Comparison of ENCODE assay signal across 12 mouse cellular contexts in the genomic region with DNA sequence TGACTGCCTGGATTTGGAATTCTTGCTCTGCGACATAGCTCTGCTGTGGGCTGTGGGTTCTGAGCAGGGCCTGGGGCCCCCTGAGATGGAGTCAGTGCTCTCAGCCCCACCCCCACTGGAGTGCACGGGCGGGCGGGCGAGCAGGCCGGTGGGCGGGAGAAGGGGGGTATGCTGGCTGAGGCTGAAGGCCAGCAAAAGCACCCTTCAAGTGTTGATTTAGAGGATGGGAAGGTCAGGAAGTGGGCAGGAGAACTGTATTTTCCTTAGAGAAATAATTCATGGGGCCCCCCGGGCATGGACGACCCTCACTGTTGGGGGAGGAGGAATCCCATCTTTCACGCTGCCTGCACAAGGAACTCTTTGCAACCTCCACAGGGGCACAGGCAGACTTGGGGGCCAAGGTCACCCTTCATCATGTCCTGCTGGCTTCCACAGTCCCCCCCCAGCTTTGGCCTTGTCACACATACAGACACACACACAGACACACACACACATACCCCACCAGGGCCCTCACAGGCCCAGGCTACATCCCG. TPM values are rescaled to one million over a fixed set of nuclear protein-coding genes. Genes with fewer than 3 reads are reported as not detected.
DNase-seq lines count a peak whose midpoint lies in the region; ATAC-seq and TF ChIP-seq lines count a peak whose summit lies in the region.
"Had no signal": no experiment of that assay in that cellular context is flagged by ENCODE, and none has a peak within 500 bp of the region (broad histone marks: within the 10 kb centered on the region; RNA-seq: fewer than 3 reads in every experiment).

No protein-coding gene starts in this region.

- peaks cover 85% of the 10 kb centered on the region for H3K4me1 ChIP-seq in heart, embryonic 10.5 days
- H3K4me1 ChIP-seq in lung, embryonic 16.5 days (replicated peaks; ENCODE audit: control insufficient read depth, insufficient read depth, low read length), result peaks cover 36% of the 10 kb centered on the region
- peaks cover 53% of the 10 kb centered on the region for H3K4me1 ChIP-seq in liver, embryonic 11.5 days (replicated peaks; ENCODE audit: control insufficient read depth, insufficient read depth, low read length)
- peaks cover 7% of the 10 kb centered on the region; the same call in 1 of the 2 replicates for H3K4me1 ChIP-seq in stomach, postnatal 0 days (replicated peaks; ENCODE audit: control insufficient read depth, insufficient read depth)

- intact Hi-C loops in heart, postnatal 36 days (cut with DNase I), result no loop called here

- peak overlapping the region; percentile 94 for H3K27ac ChIP-seq in heart, embryonic 10.5 days
- H3K27ac ChIP-seq in lung, embryonic 16.5 days (ENCODE audit: low read length), result peak overlapping the region; percentile 11; the same call in 1 of the 2 replicates
- H3K27ac ChIP-seq in liver, embryonic 11.5 days (ENCODE audit: low read depth, low read length), result peak overlapping the region; percentile 60
- H3K27ac ChIP-seq in stomach, postnatal 0 days (replicated peaks), result peak overlapping the region; percentile 35; the same call in 1 of the 2 replicates
- H3K27ac ChIP-seq: heart, adult 2 months had no signal

- H3K9ac ChIP-seq in lung, embryonic 16.5 days (ENCODE audit: low read length), result peak overlapping the region; percentile 16; the same call in 1 of the 2 replicates
- no peak overlapping the region for H3K9ac ChIP-seq in liver, embryonic 11.5 days (ENCODE audit: low read depth, low read length)
- no peak overlapping the region for H3K9ac ChIP-seq in stomach, postnatal 0 days (ENCODE audit: low read length)

- H3K4me3 ChIP-seq in heart, embryonic 10.5 days, result peak overlapping the region; percentile 33
- H3K4me3 ChIP-seq in lung, embryonic 16.5 days (ENCODE audit: low read length), result no peak overlapping the region
- no peak overlapping the region for H3K4me3 ChIP-seq in liver, embryonic 11.5 days (ENCODE audit: low read depth, low read length)
- no peak overlapping the region for H3K4me3 ChIP-seq in stomach, postnatal 0 days (ENCODE audit: low read depth, low read length)
- H3K4me3 ChIP-seq: heart, adult 2 months had no signal

- H3K36me3 ChIP-seq in heart, embryonic 10.5 days, result peaks cover 4% of the 10 kb centered on the region; the same call in 1 of the 2 replicates
- H3K36me3 ChIP-seq in lung, embryonic 16.5 days (ENCODE audit: control insufficient read depth, insufficient read depth, low read length), result peaks cover 3% of the 10 kb centered on the region; the same call in 1 of the 2 replicates
- H3K36me3 ChIP-seq in liver, embryonic 11.5 days (ENCODE audit: control insufficient read depth, insufficient read depth, low read length), result no peaks in the 10 kb centered on the region; the same call in 1 of the 2 replicates
- H3K36me3 ChIP-seq in stomach, postnatal 0 days (ENCODE audit: control insufficient read depth, insufficient read depth, low read length), result no peaks in the 10 kb centered on the region

- no peak for TF ChIP-seq EP300 in stomach, postnatal 0 days (optimal IDR thresholded peaks at IDR 0.05)

- no peak for TF ChIP-seq CTCF in stomach, postnatal 0 days (IDR thresholded peaks at IDR 0.05; ENCODE audit: low read depth)

- 8% methylated on average over 11 of the region's 11 CpGs for WGBS in heart, embryonic 10.5 days
- WGBS in lung, embryonic 16.5 days, result 11% methylated on average over 11 of the region's 11 CpGs
- WGBS in liver, embryonic 11.5 days, result 37% methylated on average over 11 of the region's 11 CpGs
- 33% methylated on average over 11 of the region's 11 CpGs for WGBS in stomach, postnatal 0 days

- no peaks in the 10 kb centered on the region for H3K9me3 ChIP-seq in heart, embryonic 10.5 days
- no peaks in the 10 kb centered on the region for H3K9me3 ChIP-seq in lung, embryonic 16.5 days (ENCODE audit: control insufficient read depth, low read length)
- no peaks in the 10 kb centered on the region for H3K9me3 ChIP-seq in liver, embryonic 11.5 days (ENCODE audit: control insufficient read depth, low read length)
- H3K9me3 ChIP-seq in stomach, postnatal 0 days (ENCODE audit: control insufficient read depth, low read length), result no peaks in the 10 kb centered on the region

- DNase-seq in heart, embryonic 10.5 days (ENCODE audit: low spot score), result no peak
- DNase-seq in heart, postnatal 36 days, result no peak
- DNase-seq in lung, postnatal 4 days, result no peak
- DNase-seq in liver, embryonic 11.5 days (ENCODE audit: low spot score), result no peak
- DNase-seq in stomach, postnatal 0 days (ENCODE audit: low spot score), result no peak
- DNase-seq in right cerebral cortex, postnatal 14 days, result no peak
- DNase-seq in layer of hippocampus, postnatal 36 days, result no peak
- DNase-seq: heart, adult 2 months had no signal

- H3K4me2 ChIP-seq in lung, embryonic 16.5 days (ENCODE audit: low read depth, low read length), result no peak overlapping the region
- no peak overlapping the region for H3K4me2 ChIP-seq in liver, embryonic 11.5 days
- H3K4me2 ChIP-seq in stomach, postnatal 0 days (replicated peaks; ENCODE audit: low read depth), result no peak overlapping the region

- peak; percentile 46; the same call in 1 of the 2 replicates for ATAC-seq in lung, embryonic 16.5 days (ENCODE audit: low read depth)
- no peak for ATAC-seq in liver, embryonic 11.5 days (replicated peaks; ENCODE audit: low FRiP score)
- ATAC-seq in stomach, postnatal 0 days (ENCODE audit: low FRiP score, low TSS enrichment), result no peak

- no peaks in the 10 kb centered on the region for H3K27me3 ChIP-seq in heart, embryonic 10.5 days (ENCODE audit: insufficient read depth, poor library complexity, severe bottlenecking)
- H3K27me3 ChIP-seq in lung, embryonic 16.5 days (ENCODE audit: control insufficient read depth, insufficient read depth, low read depth, low read length), result no peaks in the 10 kb centered on the region
- no peaks in the 10 kb centered on the region for H3K27me3 ChIP-seq in liver, embryonic 11.5 days (replicated peaks; ENCODE audit: control insufficient read depth, insufficient read depth, low read length)
- no peaks in the 10 kb centered on the region for H3K27me3 ChIP-seq in stomach, postnatal 0 days (ENCODE audit: control insufficient read depth, insufficient read depth, low read length)
- H3K27me3 ChIP-seq: CH12.LX had no signal

RNA-seq across cellular contexts. Expression of a gene that starts 10.4 kb away (rescaled TPM):
- 17.1 and 25.1 TPM in 2 replicates for polyA plus RNA-seq in heart, embryonic 10.5 days (2016; fragmentation: Nextera tagmentation; extraction: Ambion mirVana)
- total RNA-seq in heart, postnatal 36 days (2021), result 10 to 100 TPM; 12.8 to 13.1 TPM
- polyA plus RNA-seq in lung, embryonic 16.5 days (2015; fragmentation: Nextera tagmentation; extraction: Ambion mirVana), result 17.2 and 22.4 TPM in 2 replicates
- 20.8 and 22.2 TPM in 2 replicates for polyA plus RNA-seq in liver, embryonic 11.5 days (2014; fragmentation: Nextera tagmentation; extraction: Ambion mirVana)
- 17.7 and 19.4 TPM in 2 replicates for polyA plus RNA-seq in stomach, postnatal 0 days (2015; fragmentation: Nextera tagmentation; extraction: Ambion mirVana)
- 10 to 100 TPM in 1 of 2 experiments, 1 to 10 TPM in 1; 4.8 to 13.8 TPM for total RNA-seq in layer of hippocampus, postnatal 36 days (2021)

RNA-seq across cellular contexts. Expression of a gene that starts 44.2 kb away (rescaled TPM):
- 9.5 and 10.4 TPM in 2 replicates for polyA plus RNA-seq in heart, embryonic 10.5 days (2016; fragmentation: Nextera tagmentation; extraction: Ambion mirVana)
- under 1 TPM; 0.61 to 0.68 TPM for total RNA-seq in heart, postnatal 36 days (2021)
- polyA plus RNA-seq in lung, embryonic 16.5 days (2015; fragmentation: Nextera tagmentation; extraction: Ambion mirVana), result 17.9 and 50.7 TPM in 2 replicates
- 1.5 and 2.4 TPM in 2 replicates for polyA plus RNA-seq in liver, embryonic 11.5 days (2014; fragmentation: Nextera tagmentation; extraction: Ambion mirVana)
- polyA plus RNA-seq in stomach, postnatal 0 days (2015; fragmentation: Nextera tagmentation; extraction: Ambion mirVana), result 8.0 and 11.7 TPM in 2 replicates
- total RNA-seq in layer of hippocampus, postnatal 36 days (2021), result not detected
- total RNA-seq: common myeloid progenitor, adult 5-6 weeks; left cerebral cortex, postnatal 10 days had no signal

Comparison
In these comparisons a context has a peak if more than half of its experiments do, and no peak if none do; other contexts are left out.
1. H3K27ac ChIP-seq: peak in every context shown above with its lines; median percentile 94 in heart, embryonic 10.5 days; 60 in liver, embryonic 11.5 days; 35 in stomach, postnatal 0 days; 11 in lung, embryonic 16.5 days.